Mouse (Mus musculus) cerebellum, adult 2 months (tissue): Measurements from ENCODE around the gene Rfx4.

Experiments
- CTCF ChIP-seq: fragments of 200-500 bp; IDR thresholded peaks from 2 replicates; pipeline ENCODE4 v1.5.1; 2011; ENCODE audit warnings: low read depth, mild to moderate bottlenecking, control low read depth, low read length, moderate library complexity, borderline replicate concordance; ENCODE audit not compliant: insufficient read depth
- POLR2A ChIP-seq: fragments of 200-500 bp; IDR thresholded peaks from 2 replicates; pipeline ENCODE4 v1.6.1; 2011; ENCODE audit warnings: low read length, control low read depth, borderline replicate concordance; ENCODE audit not compliant: insufficient read depth

GRCm38 (mm10) chr10:84909021-84909801 lies 153.3 kb downstream of the Rfx4 start:
- TF ChIP-seq CTCF (no peak), POLR2A (no peak)
